Mouse (Mus musculus) thymus, postnatal 36 days (tissue): Measurements from ENCODE around the gene Gm6763.
"Not testable (repeated sequence)": the region's sequence is repeated elsewhere in the genome, so short reads cannot be mapped to it uniquely, and the experiment has no call there.

Experiments used
- DNase-seq, 2 experiments: peaks; one replicate each; pipeline ENCODE4 v3.0.0; 2022; ENCODE audit warnings: mixed read lengths in 2 of 2

Gm6763 gene

GRCm38 (mm10) chr10:104151197-104151596 lies at the start of gene Gm6763:
TSS of gene Gm6763 (plus strand) at chr10:104151497.
- not testable (repeated sequence) for DNase-seq

GRCm38 (mm10) chr10:104110044-104110443 lies 41.3 kb upstream of the Gm6763 start:
- no peak for DNase-seq

- no peak for DNase-seq
These were observed 33.0 kb upstream of the Gm6763 start for GRCm38 (mm10) chr10:104118312-104118711.

GRCm38 (mm10) chr10:104142687-104143086 lies 8.6 kb upstream of the Gm6763 start, which contains the start of gene Gm21293:
TSS of gene Gm21293 (plus strand) at chr10:104142987.
- DNase-seq, result not testable (repeated sequence)

GRCm38 (mm10) chr10:104159706-104160105 lies 8.4 kb downstream of the Gm6763 start, which contains the start of gene Gm8764:
TSS of gene Gm8764 (plus strand) at chr10:104160006.
- not testable (repeated sequence) for DNase-seq

GRCm38 (mm10) chr10:104168215-104168614 lies 16.9 kb downstream of the Gm6763 start, which contains the start of gene Gm21304:
TSS of gene Gm21304 (plus strand) at chr10:104168515.
- DNase-seq, result not testable (repeated sequence)

- not testable (repeated sequence) for DNase-seq
These were observed 25.4 kb downstream of the Gm6763 start, which contains the start of gene Gm21312 for GRCm38 (mm10) chr10:104176724-104177123. TSS of gene Gm21312 (plus strand) at chr10:104177024.

- not testable (repeated sequence) for DNase-seq
These were observed 33.9 kb downstream of the Gm6763 start, which contains the start of gene Gm20765 for GRCm38 (mm10) chr10:104185233-104185632. TSS of gene Gm20765 (plus strand) at chr10:104185533.

GRCm38 (mm10) chr10:104193742-104194141 lies 42.4 kb downstream of the Gm6763 start, which contains the start of gene Gm4340:
TSS of gene Gm4340 (plus strand) at chr10:104194042.
- DNase-seq, result not testable (repeated sequence)
